Mouse (Mus musculus) heart, embryonic 11.5 days (tissue): ENCODE measurements around the gene Tceal7. TPM values are rescaled to one million over a fixed set of nuclear protein-coding genes. Genes with fewer than 3 reads are reported as not detected.
"Not testable (repeated sequence)": the region's sequence is repeated elsewhere in the genome, so short reads cannot be mapped to it uniquely, and the experiment has no call there.

Experiments
- ATAC-seq: fragments of 200-750 bp; cut with Nextera tagmentation; replicated peaks from 2 replicates; pipeline ENCODE4 v1.8.0; 2017; ENCODE audit warnings: moderate library complexity; ENCODE audit not compliant: insufficient number of reproducible peaks, low FRiP score, low TSS enrichment
- H3K27ac ChIP-seq: fragments of 300-500 bp; sonication (generic); 2 replicates; pipeline ENCODE4 v1.5.1; 2014; ENCODE audit warnings: mild to moderate bottlenecking, low read depth, low read length
- H3K27me3 ChIP-seq: fragments of 300-500 bp; sonication (generic); 2 replicates; pipeline ENCODE4 v1.6.1; 2014; ENCODE audit warnings: mild to moderate bottlenecking, low read length, mixed read lengths; ENCODE audit not compliant: control insufficient read depth, insufficient read depth
- H3K36me3 ChIP-seq: fragments of 300-500 bp; sonication (generic); 2 replicates; pipeline ENCODE4 v1.6.1; 2014; ENCODE audit warnings: mild to moderate bottlenecking, low read length, moderate library complexity, mixed read lengths; ENCODE audit not compliant: control insufficient read depth, insufficient read depth
- H3K4me1 ChIP-seq: fragments of 300-500 bp; sonication (generic); 2 replicates; pipeline ENCODE4 v1.6.1; 2014; ENCODE audit warnings: low read length; ENCODE audit not compliant: control insufficient read depth, insufficient read depth
- H3K4me2 ChIP-seq: fragments of 300-500 bp; sonication (generic); 2 replicates; pipeline ENCODE4 v1.6.1; 2014; ENCODE audit warnings: mild to moderate bottlenecking, moderate library complexity
- H3K4me3 ChIP-seq: fragments of 300-500 bp; sonication (generic); 2 replicates; pipeline ENCODE4 v1.5.1; 2014; ENCODE audit warnings: low read depth, low read length
- H3K9ac ChIP-seq: fragments of 300-500 bp; sonication (generic); 2 replicates; pipeline ENCODE4 v1.6.1; 2014; ENCODE audit warnings: mild to moderate bottlenecking, low read depth, low read length, moderate library complexity
- H3K9me3 ChIP-seq: fragments of 300-500 bp; sonication (generic); replicated peaks from 2 replicates; pipeline ENCODE4 v1.6.1; 2016; ENCODE audit warnings: low read length; ENCODE audit not compliant: control insufficient read depth
- WGBS: fragments of 180-500 bp; shearing (Covaris S2); extraction: QIAGEN DNeasy Blood & Tissue Kit; methylation state at CpG from one replicate; pipeline ENCODE4 v1.1.7; 2014; ENCODE audit not compliant: insufficient replicate concordance; 5-methylcytosine and 5-hydroxymethylcytosine counted together
- polyA plus RNA-seq: library from polyadenylated mRNA; unstranded; fragments of >200 nt; fragmentation: Nextera tagmentation; extraction: Ambion mirVana; gene quantifications from 2 replicates; pipeline ENCODE4 v1.2.1, GENCODE M21; 2014

Gene Tceal7
- polyA plus RNA-seq = 6.6 and 7.3 TPM in 2 replicates

DNA sequence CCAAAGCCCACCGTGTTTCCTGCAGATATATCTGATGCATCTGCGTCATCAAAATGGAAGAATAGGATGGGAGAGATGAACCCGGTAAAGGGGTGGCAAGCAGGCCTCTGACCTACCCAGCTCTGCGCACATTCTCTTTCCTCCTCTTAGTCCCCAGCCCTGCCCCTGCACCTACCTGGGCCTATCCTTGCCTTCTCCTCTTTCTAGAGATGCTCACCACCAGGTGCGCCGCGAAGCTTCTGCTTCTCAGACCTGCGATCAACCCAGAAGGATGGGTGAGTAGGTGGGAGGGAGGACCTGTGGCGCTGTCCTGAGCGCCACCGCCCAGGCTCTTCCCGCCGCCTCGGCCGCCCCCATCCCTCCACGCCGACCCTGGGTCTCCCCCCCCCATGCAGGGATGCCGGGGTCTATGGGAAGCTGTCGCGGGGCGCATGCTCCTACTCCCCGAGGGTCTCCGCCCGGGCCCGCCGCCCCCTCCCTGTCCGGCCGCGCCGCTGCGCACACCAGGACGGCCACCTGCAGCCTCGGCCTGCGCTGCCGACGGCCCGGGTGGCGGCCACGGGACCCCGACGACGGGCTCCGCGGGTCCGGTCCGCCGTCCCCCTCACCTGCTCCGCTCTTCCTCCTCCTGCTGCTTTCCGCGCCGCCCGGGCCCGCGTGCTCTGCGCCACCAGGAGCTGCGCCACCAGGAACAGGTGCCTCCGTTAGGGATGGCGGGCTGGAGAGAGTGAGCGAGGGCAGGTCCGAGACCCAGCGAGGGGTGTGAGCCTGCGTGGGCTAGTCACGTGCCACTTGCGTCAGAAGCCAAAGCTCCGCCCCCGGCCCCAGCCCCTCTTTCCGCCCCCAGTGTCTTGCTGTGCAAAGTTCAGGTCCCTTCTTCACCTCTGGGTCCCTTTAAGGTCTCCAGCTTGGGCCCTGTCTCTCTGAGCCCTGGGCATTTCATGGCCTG, at the start of gene Tceal7, which contains the start of gene Bex1:
Tceal7 (plus strand) TSS at position 51 of the 949 bp plus-strand sequence.
Bex1 (minus strand) TSS at position 785 of the 949 bp plus-strand sequence.
- not testable (repeated sequence) for H3K27me3 ChIP-seq, H3K9me3 ChIP-seq, H3K4me1 ChIP-seq, H3K36me3 ChIP-seq
- Histone ChIP-seq H3K27ac (0 out of 2 replicates have a peak within 1 kb of the TSS, but pooled peaks have one; percentile 10), H3K4me2 (peak within 1 kb of the TSS; percentile 55), H3K4me3 (peak within 1 kb of the TSS; percentile 34), H3K9ac (peak within 1 kb of the TSS; percentile 39; the same call in 1 of the 2 replicates)
- ATAC-seq = peak; percentile 85
- 27% methylated on average over 26 of the region's 67 CpGs for WGBS

DNA sequence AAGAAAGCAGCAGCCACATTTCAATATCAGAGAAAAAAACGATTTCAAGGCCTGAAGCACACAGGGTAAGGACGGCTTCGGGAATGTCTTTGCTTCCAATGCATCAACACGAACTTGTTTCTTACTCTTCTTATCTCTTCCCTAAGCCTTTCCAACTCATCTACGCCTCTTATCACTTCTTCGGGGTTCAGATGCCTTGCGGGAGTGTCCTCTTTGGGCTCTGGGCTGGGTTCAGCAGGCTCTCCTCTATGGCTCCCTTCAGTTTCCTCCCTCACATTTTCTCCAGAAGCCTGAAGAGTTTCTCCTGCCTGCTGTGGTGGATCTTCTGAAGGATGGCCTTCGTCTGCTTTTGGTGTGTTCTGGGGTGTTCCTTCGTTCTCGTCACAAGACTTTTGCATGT, 44.0 kb upstream of the Tceal7 start:
- 0 out of 2 replicates have a peak, but pooled peaks have one; percentile 8 for ATAC-seq
- no peaks in the 10 kb centered on the region for H3K36me3 ChIP-seq
- 38% methylated on average over 10 of the region's 10 CpGs for WGBS
- peak overlapping the region; percentile 29; the same call in 1 of the 2 replicates for H3K27ac ChIP-seq
- no peaks in the 10 kb centered on the region for H3K4me1 ChIP-seq
- H3K4me3 ChIP-seq = peak overlapping the region; percentile 63
- H3K9ac ChIP-seq = 0 out of 2 replicates have a peak overlapping the region, but pooled peaks have one; percentile 46
- H3K9me3 ChIP-seq = no peaks in the 10 kb centered on the region
- peak overlapping the region; percentile 68 for H3K4me2 ChIP-seq
- no peaks in the 10 kb centered on the region for H3K27me3 ChIP-seq

DNA sequence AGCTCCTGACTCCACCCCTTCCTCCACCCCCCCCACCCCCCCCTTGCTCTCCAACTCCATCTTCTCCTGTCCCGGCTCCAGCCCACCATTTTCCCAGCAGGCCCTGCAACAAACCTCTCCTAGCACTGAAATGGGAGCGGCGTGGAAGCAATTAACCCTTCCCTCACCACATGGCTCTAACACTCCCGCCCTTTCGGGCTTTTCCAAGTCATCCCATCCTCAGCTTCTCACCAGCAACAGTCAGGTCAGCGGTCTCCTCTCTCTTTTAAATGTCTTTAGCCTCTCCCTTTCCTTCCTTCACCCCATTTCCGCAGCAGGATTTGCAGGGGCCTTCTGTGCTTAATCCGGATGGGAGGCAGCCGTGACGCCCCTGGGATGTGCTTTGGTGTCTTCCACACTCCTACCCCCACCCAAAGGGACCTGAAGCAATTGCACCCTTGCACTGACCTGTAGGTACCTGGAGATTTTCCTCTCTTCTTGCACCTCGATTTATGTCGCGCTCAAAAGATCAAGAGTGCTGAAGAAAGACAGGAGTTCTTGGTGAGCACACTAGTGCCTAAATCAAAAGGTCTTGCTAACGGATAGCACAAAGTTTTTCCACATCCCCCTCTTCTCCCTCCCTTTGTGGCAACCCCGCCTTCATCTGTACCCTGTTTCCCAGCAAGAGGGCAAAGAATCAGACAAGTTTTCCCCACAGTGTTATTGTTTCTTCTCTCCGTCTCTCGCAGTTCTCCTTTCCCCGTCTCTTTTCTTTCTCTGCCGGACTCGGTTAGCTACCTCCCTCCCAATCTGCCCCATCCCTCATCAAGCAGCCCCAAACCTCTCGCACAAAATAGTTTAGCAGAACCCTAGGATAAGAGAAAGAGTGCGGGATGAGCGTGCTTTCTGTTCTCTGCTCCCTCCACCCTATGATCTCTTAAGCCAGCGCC, 43.1 kb upstream of the Tceal7 start:
- no peaks in the 10 kb centered on the region for H3K36me3 ChIP-seq
- ATAC-seq = peak; percentile 59
- no peaks in the 10 kb centered on the region for H3K27me3 ChIP-seq
- 20% methylated on average over 24 of the region's 24 CpGs for WGBS
- H3K4me2 ChIP-seq = peak overlapping the region; percentile 68
- H3K4me1 ChIP-seq = no peaks in the 10 kb centered on the region
- peak overlapping the region; percentile 90 for H3K9ac ChIP-seq
- H3K4me3 ChIP-seq = peak overlapping the region; percentile 63
- peak overlapping the region; percentile 92 for H3K27ac ChIP-seq
- no peaks in the 10 kb centered on the region for H3K9me3 ChIP-seq

DNA sequence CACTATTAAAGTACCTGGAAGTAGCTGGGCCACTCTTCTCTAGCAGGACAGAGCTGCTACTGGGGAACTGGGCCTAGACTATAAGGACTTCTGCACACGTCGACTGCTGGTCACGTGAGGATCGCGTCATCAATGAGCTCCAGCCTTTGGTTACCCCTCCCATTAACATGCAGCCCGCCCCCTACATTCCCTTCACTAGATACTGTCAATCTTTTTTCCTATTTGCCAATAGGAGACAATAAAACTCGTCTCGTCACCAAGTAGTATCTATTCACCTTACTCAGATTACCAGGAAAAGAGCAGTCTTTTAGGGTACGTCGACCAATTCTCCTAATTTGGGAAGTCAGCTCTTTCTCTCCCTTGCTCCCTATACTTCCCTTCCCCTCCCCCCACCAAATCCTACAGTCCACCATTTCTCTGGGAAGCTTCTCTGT, 42.4 kb upstream of the Tceal7 start, which contains the start of gene Tceal8:
Tceal8 (minus strand) TSS at position 225 of the 434 bp plus-strand sequence.
- Histone ChIP-seq H3K9ac (peak within 1 kb of the TSS; percentile 90), H3K4me3 (peak within 1 kb of the TSS; percentile 63), H3K4me2 (peak within 1 kb of the TSS; percentile 68), H3K36me3 (no peaks in the 10 kb centered on the region), H3K27me3 (no peaks in the 10 kb centered on the region), H3K9me3 (no peaks in the 10 kb centered on the region), H3K4me1 (no peaks in the 10 kb centered on the region), H3K27ac (peak within 1 kb of the TSS; percentile 92)
- peak; percentile 95 for ATAC-seq
- WGBS = 17% methylated on average over 10 of the region's 10 CpGs

DNA sequence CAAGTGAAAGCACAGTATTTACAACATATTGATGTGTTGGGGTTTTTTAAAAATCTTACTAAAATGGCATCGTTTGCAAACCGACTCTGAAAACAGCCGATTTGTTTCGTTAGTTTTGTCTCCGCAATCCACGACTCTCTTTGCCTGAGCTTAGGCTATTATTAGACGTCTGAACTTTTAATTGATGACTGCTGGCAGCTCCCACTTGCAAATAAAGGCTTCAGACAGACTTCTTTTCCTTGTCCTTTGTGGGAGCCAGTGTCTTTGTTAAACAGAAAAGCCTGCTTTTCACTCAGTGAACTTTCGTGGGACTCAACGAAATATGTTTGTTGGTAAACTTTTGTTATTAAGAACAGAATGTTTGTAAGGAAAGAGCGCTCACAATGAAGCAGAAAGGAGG, 41.8 kb upstream of the Tceal7 start:
- ATAC-seq = no peak
- H3K4me1 ChIP-seq = no peaks in the 10 kb centered on the region
- 31% methylated on average over 10 of the region's 10 CpGs for WGBS
- H3K4me3 ChIP-seq = peak overlapping the region; percentile 63
- no peaks in the 10 kb centered on the region for H3K27me3 ChIP-seq
- no peaks in the 10 kb centered on the region for H3K9me3 ChIP-seq
- no peaks in the 10 kb centered on the region for H3K36me3 ChIP-seq
- H3K27ac ChIP-seq = peak overlapping the region; percentile 48
- peak overlapping the region; percentile 43; the same call in 1 of the 2 replicates for H3K9ac ChIP-seq
- H3K4me2 ChIP-seq = peak overlapping the region; percentile 36

DNA sequence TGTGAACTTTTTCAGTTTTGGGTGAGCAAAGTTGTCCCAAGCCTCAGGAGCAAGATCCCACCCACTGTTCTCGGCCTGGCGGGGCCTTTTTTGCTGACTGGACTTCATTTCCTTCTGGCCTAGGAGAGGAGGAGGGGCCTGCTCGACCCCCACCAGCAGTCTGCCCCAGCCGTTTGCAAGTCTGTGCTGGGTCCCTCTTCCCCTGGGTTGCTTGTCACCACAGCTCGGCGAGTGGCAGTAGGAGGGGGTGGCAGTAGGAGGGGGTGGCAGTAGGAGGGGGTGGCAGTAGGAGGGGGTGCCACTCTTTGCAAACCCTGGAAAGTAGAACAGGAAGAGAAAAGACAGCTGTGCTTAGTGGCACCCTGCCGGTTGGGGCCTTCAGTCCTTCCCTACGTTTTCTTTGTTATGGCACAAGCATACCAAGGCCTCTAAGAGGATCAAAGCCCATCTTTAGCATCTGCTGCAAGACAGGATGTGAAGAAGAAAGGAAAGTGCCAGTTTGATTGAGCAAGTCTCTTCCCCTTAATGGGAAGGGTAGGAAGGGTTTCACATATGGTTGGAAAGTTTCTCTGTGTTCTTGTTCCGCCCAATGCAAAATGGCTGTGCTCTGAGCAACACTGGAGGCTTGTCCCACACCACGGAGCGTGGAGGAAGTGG, 33.6 kb upstream of the Tceal7 start:
- no peaks in the 10 kb centered on the region for H3K4me1 ChIP-seq
- no peak overlapping the region for H3K4me2 ChIP-seq
- no peak overlapping the region for H3K4me3 ChIP-seq
- 0 out of 2 replicates have a peak overlapping the region, but pooled peaks have one; percentile 16 for H3K9ac ChIP-seq
- peak overlapping the region; percentile 41; the same call in 1 of the 2 replicates for H3K27ac ChIP-seq
- H3K27me3 ChIP-seq = no peaks in the 10 kb centered on the region
- no peaks in the 10 kb centered on the region for H3K36me3 ChIP-seq
- no peaks in the 10 kb centered on the region for H3K9me3 ChIP-seq
- WGBS = 28% methylated on average over 11 of the region's 11 CpGs
- ATAC-seq = no peak

DNA sequence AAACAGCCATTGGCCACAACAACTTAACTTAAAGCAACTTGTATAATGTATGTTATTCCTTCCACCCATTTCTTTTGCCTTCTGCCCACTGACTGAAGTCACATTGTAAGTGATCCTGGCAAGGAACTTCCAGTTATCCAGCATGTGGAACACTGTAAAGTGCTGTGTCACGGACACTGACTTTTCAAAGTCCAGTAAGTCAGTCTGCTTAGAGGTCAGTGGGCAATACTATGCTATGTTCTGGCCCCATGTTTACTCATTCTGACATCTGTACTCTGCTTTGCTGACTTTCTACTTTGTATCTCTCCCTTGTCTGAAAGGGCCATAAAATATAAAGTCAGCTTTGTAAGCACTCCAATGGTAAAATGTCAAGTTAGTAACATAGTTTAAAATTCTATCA, 31.5 kb upstream of the Tceal7 start:
- no peak for ATAC-seq

More for the DNA sequence above, 31.5 kb upstream of the Tceal7 start:
- Histone ChIP-seq H3K4me1 (no peaks in the 10 kb centered on the region), H3K27me3 (no peaks in the 10 kb centered on the region), H3K27ac (no peak overlapping the region), H3K36me3 (no peaks in the 10 kb centered on the region), H3K9ac (no peak overlapping the region), H3K4me3 (no peak overlapping the region), H3K9me3 (no peaks in the 10 kb centered on the region), H3K4me2 (no peak overlapping the region)
- 74% methylated on average over 1 of the region's 1 CpGs for WGBS
